12 mouse cellular contexts compared by ENCODE assay signal in the genomic region with DNA sequence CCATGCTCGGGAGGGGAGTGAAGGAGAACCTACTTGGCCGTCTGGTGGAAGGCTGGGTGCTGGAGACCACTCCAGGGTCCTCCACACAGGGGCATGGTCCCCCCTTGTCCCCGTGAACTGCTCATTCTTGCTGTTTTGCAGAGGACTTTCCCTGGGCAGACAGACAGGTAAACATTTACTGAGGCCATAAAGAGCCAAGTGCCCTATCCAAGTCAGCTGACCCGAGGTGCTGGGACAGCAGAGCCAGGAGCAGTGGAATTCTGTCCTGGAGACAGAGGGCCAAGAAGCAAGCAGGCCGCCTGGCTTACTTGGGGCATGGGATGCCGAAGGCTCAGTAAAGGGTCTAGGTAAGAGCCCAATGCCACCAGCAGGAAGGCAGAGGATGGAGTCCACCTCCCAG. TPM values are rescaled to one million over a fixed set of nuclear protein-coding genes. Genes with fewer than 3 reads are reported as not detected.
DNase-seq lines count a peak whose midpoint lies in the region; ATAC-seq and TF ChIP-seq lines count a peak whose summit lies in the region.
"Had no signal": no experiment of that assay in that cellular context is flagged by ENCODE, and none has a peak within 500 bp of the region (broad histone marks: within the 10 kb centered on the region; RNA-seq: fewer than 3 reads in every experiment).

No protein-coding gene starts in this region.

- H3K9me3 ChIP-seq in heart, embryonic 16.5 days (replicated peaks; ENCODE audit: control insufficient read depth, low read length): no peaks in the 10 kb centered on the region
- H3K9me3 ChIP-seq in kidney, embryonic 15.5 days (replicated peaks): no peaks in the 10 kb centered on the region
- no peaks in the 10 kb centered on the region for H3K9me3 ChIP-seq in midbrain, embryonic 11.5 days (ENCODE audit: control insufficient read depth, low read length)
- H3K9me3 ChIP-seq in midbrain, postnatal 0 days (ENCODE audit: low read length): no peaks in the 10 kb centered on the region
- H3K9me3 ChIP-seq: hindbrain, embryonic 15.5 days; limb, embryonic 15.5 days; midbrain, embryonic 13.5 days; neural tube, embryonic 13.5 days had no signal

- peak overlapping the region; percentile 51; the same call in 1 of the 2 replicates for H3K9ac ChIP-seq in heart, embryonic 16.5 days (ENCODE audit: low read length)
- no peak overlapping the region for H3K9ac ChIP-seq in kidney, embryonic 15.5 days
- H3K9ac ChIP-seq in midbrain, embryonic 11.5 days (ENCODE audit: low read length): no peak overlapping the region
- no peak overlapping the region for H3K9ac ChIP-seq in midbrain, postnatal 0 days (replicated peaks; ENCODE audit: low read length, poor library complexity, severe bottlenecking)
- H3K9ac ChIP-seq: hindbrain, embryonic 15.5 days; limb, embryonic 15.5 days; midbrain, embryonic 13.5 days; neural tube, embryonic 13.5 days had no signal

- TF ChIP-seq CTCF in midbrain, postnatal 0 days (IDR thresholded peaks at IDR 0.05): no peak

- peak overlapping the region; percentile 73 for H3K27ac ChIP-seq in heart, embryonic 16.5 days (ENCODE audit: low read length)
- peak overlapping the region; percentile 82 for H3K27ac ChIP-seq in kidney, embryonic 15.5 days
- no peak overlapping the region for H3K27ac ChIP-seq in midbrain, embryonic 11.5 days (ENCODE audit: low read depth, low read length)
- no peak overlapping the region for H3K27ac ChIP-seq in midbrain, postnatal 0 days (ENCODE audit: low read depth, low read length)
- H3K27ac ChIP-seq: hindbrain, embryonic 15.5 days; limb, embryonic 15.5 days; midbrain, embryonic 13.5 days; neural tube, embryonic 13.5 days had no signal

- WGBS in heart, embryonic 16.5 days: 73% methylated on average over 6 of the region's 6 CpGs
- 57% methylated on average over 6 of the region's 6 CpGs for WGBS in kidney, embryonic 15.5 days
- 82% methylated on average over 6 of the region's 6 CpGs for WGBS in midbrain, embryonic 11.5 days
- WGBS in midbrain, postnatal 0 days: 79% methylated on average over 6 of the region's 6 CpGs

- peaks cover 61% of the 10 kb centered on the region for H3K4me1 ChIP-seq in heart, embryonic 16.5 days (ENCODE audit: control insufficient read depth, insufficient read depth, low read length)
- H3K4me1 ChIP-seq in kidney, embryonic 15.5 days: peaks cover 58% of the 10 kb centered on the region
- peaks cover 10% of the 10 kb centered on the region; the same call in 1 of the 2 replicates for H3K4me1 ChIP-seq in midbrain, embryonic 11.5 days (ENCODE audit: control insufficient read depth, insufficient read depth, low read length)
- peaks cover 4% of the 10 kb centered on the region; the same call in 1 of the 2 replicates for H3K4me1 ChIP-seq in midbrain, postnatal 0 days (ENCODE audit: insufficient read depth, low read length)

- DNase-seq in kidney, adult 11 months: peak; percentile 81
- DNase-seq in kidney, adult 18-20 months: no peak
- DNase-seq in lung, postnatal 25 days (ENCODE audit: low spot score): peak; percentile 61
- no peak for DNase-seq in midbrain, embryonic 11.5 days (ENCODE audit: low spot score, missing footprints)
- DNase-seq in midbrain, postnatal 0 days (ENCODE audit: low spot score): no peak
- DNase-seq: cerebellum, postnatal 14 days had no signal

- no peak overlapping the region for H3K4me3 ChIP-seq in heart, embryonic 16.5 days (ENCODE audit: low read length)
- no peak overlapping the region for H3K4me3 ChIP-seq in kidney, embryonic 15.5 days (replicated peaks)
- no peak overlapping the region for H3K4me3 ChIP-seq in midbrain, embryonic 11.5 days (ENCODE audit: low read depth, low read length)
- H3K4me3 ChIP-seq in midbrain, postnatal 0 days (ENCODE audit: low read depth, low read length): no peak overlapping the region
- H3K4me3 ChIP-seq: hindbrain, embryonic 15.5 days; limb, embryonic 15.5 days; midbrain, embryonic 13.5 days; neural tube, embryonic 13.5 days had no signal

- no peaks in the 10 kb centered on the region for H3K27me3 ChIP-seq in heart, embryonic 16.5 days (ENCODE audit: control insufficient read depth, insufficient read depth, low read length)
- peaks cover 26% of the 10 kb centered on the region for H3K27me3 ChIP-seq in kidney, embryonic 15.5 days
- peaks cover 25% of the 10 kb centered on the region for H3K27me3 ChIP-seq in midbrain, embryonic 11.5 days (ENCODE audit: control insufficient read depth, insufficient read depth, low read length)
- H3K27me3 ChIP-seq in midbrain, postnatal 0 days (ENCODE audit: insufficient read depth, low read length): peaks cover 21% of the 10 kb centered on the region

- ATAC-seq in heart, embryonic 16.5 days (replicated peaks; ENCODE audit: extremely low read depth, insufficient read depth, low FRiP score): no peak
- 0 out of 2 replicates have a peak, but pooled peaks have one; percentile 26 for ATAC-seq in kidney, embryonic 15.5 days (replicated peaks; ENCODE audit: low FRiP score)
- ATAC-seq in midbrain, embryonic 11.5 days (ENCODE audit: low FRiP score): no peak
- no peak for ATAC-seq in midbrain, postnatal 0 days (ENCODE audit: low FRiP score)
- ATAC-seq: midbrain, embryonic 13.5 days had no signal

- H3K36me3 ChIP-seq in heart, embryonic 16.5 days (ENCODE audit: control insufficient read depth, insufficient read depth): 0 out of 2 replicates have a peak, but pooled peaks cover 2% of the 10 kb centered on the region
- H3K36me3 ChIP-seq in kidney, embryonic 15.5 days: no peaks in the 10 kb centered on the region
- no peaks in the 10 kb centered on the region for H3K36me3 ChIP-seq in midbrain, embryonic 11.5 days (ENCODE audit: control insufficient read depth, insufficient read depth, low read length)
- H3K36me3 ChIP-seq in midbrain, postnatal 0 days (ENCODE audit: insufficient read depth, low read length): no peaks in the 10 kb centered on the region
- H3K36me3 ChIP-seq: hindbrain, embryonic 15.5 days; limb, embryonic 15.5 days; midbrain, embryonic 13.5 days; neural tube, embryonic 13.5 days had no signal

- no peak overlapping the region for H3K4me2 ChIP-seq in heart, embryonic 16.5 days (ENCODE audit: low read depth, low read length)
- no peak overlapping the region for H3K4me2 ChIP-seq in kidney, embryonic 15.5 days
- H3K4me2 ChIP-seq in midbrain, embryonic 11.5 days: no peak overlapping the region
- no peak overlapping the region for H3K4me2 ChIP-seq in midbrain, postnatal 0 days (ENCODE audit: low read depth, low read length, poor library complexity, severe bottlenecking)
- H3K4me2 ChIP-seq: hindbrain, embryonic 15.5 days; limb, embryonic 15.5 days; midbrain, embryonic 13.5 days; neural tube, embryonic 13.5 days had no signal

RNA-seq across cellular contexts. Expression of a gene that starts 4.0 kb away (rescaled TPM):
- polyA plus RNA-seq in heart, embryonic 16.5 days (2015; fragmentation: Nextera tagmentation; extraction: Ambion mirVana): 22.9 TPM in 2 replicates
- polyA plus RNA-seq in kidney, embryonic 15.5 days (2015; fragmentation: Nextera tagmentation; extraction: Ambion mirVana): 10.6 and 11.0 TPM in 2 replicates
- 2.3 and 2.8 TPM in 2 replicates for polyA plus RNA-seq in midbrain, embryonic 11.5 days (2014; fragmentation: Nextera tagmentation; extraction: Ambion mirVana)
- 0.27 TPM in 1 of 2 replicates, not detected in the other for total RNA-seq in midbrain, postnatal 0 days (2014; rRNA removed)
- polyA plus RNA-seq in midbrain, postnatal 0 days (2015; fragmentation: Nextera tagmentation; extraction: Ambion mirVana): 0.33 and 0.37 TPM in 2 replicates

RNA-seq across cellular contexts. Expression of a gene that starts 20.0 kb away (rescaled TPM):
- polyA plus RNA-seq in heart, embryonic 16.5 days (2015; fragmentation: Nextera tagmentation; extraction: Ambion mirVana): 23.9 and 24.1 TPM in 2 replicates
- 25.3 and 28.7 TPM in 2 replicates for polyA plus RNA-seq in kidney, embryonic 15.5 days (2015; fragmentation: Nextera tagmentation; extraction: Ambion mirVana)
- polyA plus RNA-seq in midbrain, embryonic 11.5 days (2014; fragmentation: Nextera tagmentation; extraction: Ambion mirVana): 32.2 and 34.6 TPM in 2 replicates
- 57.8 and 60.7 TPM in 2 replicates for total RNA-seq in midbrain, postnatal 0 days (2014; rRNA removed)
- 119 and 123 TPM in 2 replicates for polyA plus RNA-seq in midbrain, postnatal 0 days (2015; fragmentation: Nextera tagmentation; extraction: Ambion mirVana)

RNA-seq across cellular contexts. Expression of a gene that starts 32.7 kb away (rescaled TPM):
- polyA plus RNA-seq in heart, embryonic 16.5 days (2015; fragmentation: Nextera tagmentation; extraction: Ambion mirVana): 182 and 185 TPM in 2 replicates
- polyA plus RNA-seq in kidney, embryonic 15.5 days (2015; fragmentation: Nextera tagmentation; extraction: Ambion mirVana): 69.2 and 77.2 TPM in 2 replicates
- 25.0 and 27.8 TPM in 2 replicates for polyA plus RNA-seq in midbrain, embryonic 11.5 days (2014; fragmentation: Nextera tagmentation; extraction: Ambion mirVana)
- total RNA-seq in midbrain, postnatal 0 days (2014; rRNA removed): 5.5 and 8.0 TPM in 2 replicates
- 8.4 and 11.3 TPM in 2 replicates for polyA plus RNA-seq in midbrain, postnatal 0 days (2015; fragmentation: Nextera tagmentation; extraction: Ambion mirVana)

RNA-seq across cellular contexts. Expression of a gene that starts 32.9 kb away (rescaled TPM):
- polyA plus RNA-seq in heart, embryonic 16.5 days (2015; fragmentation: Nextera tagmentation; extraction: Ambion mirVana): 32.9 and 34.6 TPM in 2 replicates
- 35.1 and 36.6 TPM in 2 replicates for polyA plus RNA-seq in kidney, embryonic 15.5 days (2015; fragmentation: Nextera tagmentation; extraction: Ambion mirVana)
- 36.6 and 39.1 TPM in 2 replicates for polyA plus RNA-seq in midbrain, embryonic 11.5 days (2014; fragmentation: Nextera tagmentation; extraction: Ambion mirVana)
- total RNA-seq in midbrain, postnatal 0 days (2014; rRNA removed): 43.9 and 44.4 TPM in 2 replicates
- polyA plus RNA-seq in midbrain, postnatal 0 days (2015; fragmentation: Nextera tagmentation; extraction: Ambion mirVana): 34.6 and 35.9 TPM in 2 replicates

Comparison
In these comparisons a context has a peak if more than half of its experiments do, and no peak if none do; other contexts are left out.
1. DNase-seq: peak in kidney, adult 11 months (single experiment) and lung, postnatal 25 days (single experiment); none in kidney, adult 18-20 months (single experiment), midbrain, embryonic 11.5 days (single experiment) and midbrain, postnatal 0 days (single experiment).
2. H3K27ac ChIP-seq: peak in heart, embryonic 16.5 days (single experiment) and kidney, embryonic 15.5 days (single experiment); none in midbrain, embryonic 11.5 days (single experiment) and midbrain, postnatal 0 days (single experiment).